Mouse (Mus musculus): Measurements from ENCODE around the gene Slc15a5.

DNA sequence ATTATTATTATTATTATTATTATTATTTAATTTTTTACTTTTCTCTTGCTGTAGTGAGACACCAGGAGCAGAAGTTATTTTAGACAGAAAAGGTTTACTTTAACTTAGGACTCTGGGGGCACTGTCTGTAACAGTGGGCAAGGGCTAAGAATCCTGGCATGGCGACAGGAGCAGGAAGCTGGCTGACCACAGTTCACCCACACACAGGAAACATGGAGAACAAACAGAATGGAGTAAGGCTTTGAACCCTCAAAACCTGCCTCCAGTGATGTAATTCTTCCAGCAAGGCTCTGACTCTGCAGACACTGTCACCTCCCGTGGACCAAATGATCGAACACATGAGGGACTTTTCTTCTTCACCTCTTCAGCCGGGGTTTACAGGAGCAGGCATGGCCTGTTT lies 37.9 kb downstream of the Slc15a5 start:
- TF ChIP-seq CTCF (IDR thresholded peaks at IDR 0.05; ENCODE audit: low read depth) (no peak), EP300 (optimal IDR thresholded peaks at IDR 0.05) (no peak)

Measured in stomach, postnatal 0 days (tissue).